Mouse (Mus musculus): ENCODE results near the gene Nme8.

Gene Nme8

DNA sequence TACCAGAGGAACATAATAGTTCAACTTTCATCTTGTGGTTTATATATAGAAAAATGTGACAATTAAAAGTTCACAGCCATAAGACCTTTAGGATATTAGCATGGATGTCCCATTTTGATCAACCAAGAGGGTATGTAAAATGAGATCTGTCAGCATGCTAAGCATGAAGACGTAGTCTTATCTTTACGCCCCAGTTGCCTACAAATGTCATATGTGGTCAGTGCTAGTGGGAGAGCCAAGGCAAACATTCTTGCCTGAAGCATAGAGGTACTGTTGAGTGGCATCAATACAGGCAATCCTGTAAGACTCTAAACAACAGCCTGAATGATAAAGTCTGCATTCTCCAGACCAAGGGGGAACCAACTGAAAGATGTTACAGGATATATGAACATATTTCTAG, 45.2 kb downstream of the Nme8 start:
- in situ Hi-C loops (cut with MboI; ENCODE audit: low pct_unique_long_range_greater_than_20kb in 1 of 2, low sequenced_read_pairs in 2 of 2, unreplicated experiment in 1 of 2): no loop called here

GRCm38 (mm10) chr13:19649824-19650223, 47.8 kb downstream of the Nme8 start:
- in situ Hi-C loops (cut with MboI; ENCODE audit: low pct_unique_long_range_greater_than_20kb in 1 of 2, low sequenced_read_pairs in 2 of 2, unreplicated experiment in 1 of 2): loop anchor here in 1 of 2 experiments (25.0 kb wide), 1 partner anchor 488 kb away; no protein-coding TSS in a partner anchor

DNA sequence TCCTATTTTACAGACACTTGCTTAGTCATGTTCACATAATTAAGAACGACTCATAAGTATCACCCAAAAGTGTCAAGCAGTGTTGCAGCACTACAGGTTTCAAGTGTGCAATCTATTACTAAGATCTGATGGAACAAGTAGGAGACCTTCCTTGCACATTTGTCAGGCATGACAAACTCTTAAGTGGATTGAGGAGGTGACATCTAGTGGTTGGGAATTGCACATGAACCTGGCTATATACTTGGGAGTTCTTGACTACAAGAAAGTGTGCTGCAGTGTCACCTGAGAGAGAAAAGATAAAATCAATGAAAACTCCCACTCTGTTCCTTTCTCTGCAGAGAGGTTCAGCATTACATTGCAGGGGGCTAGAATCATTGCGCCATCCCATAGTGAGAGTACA, 53.4 kb downstream of the Nme8 start:
- in situ Hi-C loops (cut with MboI; ENCODE audit: low pct_unique_long_range_greater_than_20kb in 1 of 2, low sequenced_read_pairs in 2 of 2, unreplicated experiment in 1 of 2): loop anchor here in 1 of 2 experiments (25.0 kb wide), 1 partner anchor 482 kb away; no protein-coding TSS in a partner anchor

DNA sequence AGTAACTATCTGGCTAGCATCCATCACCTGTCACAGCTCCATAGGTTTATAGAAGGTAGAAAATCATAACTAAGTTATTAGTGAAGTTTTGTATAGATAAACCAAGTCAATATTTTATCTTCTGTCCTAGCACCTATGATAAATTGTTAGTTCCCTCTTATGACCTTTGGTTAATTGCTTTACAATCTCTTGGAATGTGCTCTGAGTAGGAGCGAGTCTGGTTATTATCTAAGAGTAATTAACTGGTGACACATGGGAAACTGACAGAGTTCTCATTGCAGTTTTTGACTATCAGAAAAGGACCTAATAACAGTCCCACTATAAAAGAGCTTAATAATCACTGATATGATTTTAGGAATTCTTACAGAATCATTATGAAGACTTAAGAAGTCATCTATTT, 54.1 kb downstream of the Nme8 start:
- in situ Hi-C loops (cut with MboI; ENCODE audit: low pct_unique_long_range_greater_than_20kb in 1 of 2, low sequenced_read_pairs in 2 of 2, unreplicated experiment in 1 of 2): loop anchor here in 1 of 2 experiments (25.0 kb wide), 1 partner anchor 481 kb away; no protein-coding TSS in a partner anchor

GRCm38 (mm10) chr13:19640203-19640851, 57.3 kb downstream of the Nme8 start:
- in situ Hi-C loops (cut with MboI; ENCODE audit: low pct_unique_long_range_greater_than_20kb in 1 of 2, low sequenced_read_pairs in 2 of 2, unreplicated experiment in 1 of 2): loop anchor here in 1 of 2 experiments (25.0 kb wide), 1 partner anchor 478 kb away; no protein-coding TSS in a partner anchor

DNA sequence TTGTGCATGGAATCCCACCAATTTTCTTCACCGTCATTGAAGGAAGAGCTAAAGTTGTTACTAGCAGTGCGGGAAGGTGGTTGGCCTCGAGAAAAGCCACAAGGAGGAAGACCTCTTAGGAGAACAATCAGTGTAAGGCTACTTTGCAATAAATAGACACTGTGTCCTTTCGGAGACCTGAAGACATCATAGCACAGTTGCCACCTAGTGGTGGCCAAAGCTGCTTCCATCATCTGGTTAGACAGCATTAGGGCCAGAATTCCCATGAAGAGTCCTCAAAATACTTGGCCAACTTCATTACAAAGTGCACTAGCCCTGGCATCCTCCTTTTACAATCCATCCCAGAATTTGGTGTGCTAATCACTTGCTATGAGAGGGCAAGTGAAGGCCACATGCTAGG, 61.5 kb downstream of the Nme8 start:
- in situ Hi-C loops (cut with MboI; ENCODE audit: low pct_unique_long_range_greater_than_20kb in 1 of 2, low sequenced_read_pairs in 2 of 2, unreplicated experiment in 1 of 2): loop anchor here (10.0 to 25.0 kb wide), 4 partner anchors 171 to 474 kb away; no protein-coding TSS in a partner anchor

DNA sequence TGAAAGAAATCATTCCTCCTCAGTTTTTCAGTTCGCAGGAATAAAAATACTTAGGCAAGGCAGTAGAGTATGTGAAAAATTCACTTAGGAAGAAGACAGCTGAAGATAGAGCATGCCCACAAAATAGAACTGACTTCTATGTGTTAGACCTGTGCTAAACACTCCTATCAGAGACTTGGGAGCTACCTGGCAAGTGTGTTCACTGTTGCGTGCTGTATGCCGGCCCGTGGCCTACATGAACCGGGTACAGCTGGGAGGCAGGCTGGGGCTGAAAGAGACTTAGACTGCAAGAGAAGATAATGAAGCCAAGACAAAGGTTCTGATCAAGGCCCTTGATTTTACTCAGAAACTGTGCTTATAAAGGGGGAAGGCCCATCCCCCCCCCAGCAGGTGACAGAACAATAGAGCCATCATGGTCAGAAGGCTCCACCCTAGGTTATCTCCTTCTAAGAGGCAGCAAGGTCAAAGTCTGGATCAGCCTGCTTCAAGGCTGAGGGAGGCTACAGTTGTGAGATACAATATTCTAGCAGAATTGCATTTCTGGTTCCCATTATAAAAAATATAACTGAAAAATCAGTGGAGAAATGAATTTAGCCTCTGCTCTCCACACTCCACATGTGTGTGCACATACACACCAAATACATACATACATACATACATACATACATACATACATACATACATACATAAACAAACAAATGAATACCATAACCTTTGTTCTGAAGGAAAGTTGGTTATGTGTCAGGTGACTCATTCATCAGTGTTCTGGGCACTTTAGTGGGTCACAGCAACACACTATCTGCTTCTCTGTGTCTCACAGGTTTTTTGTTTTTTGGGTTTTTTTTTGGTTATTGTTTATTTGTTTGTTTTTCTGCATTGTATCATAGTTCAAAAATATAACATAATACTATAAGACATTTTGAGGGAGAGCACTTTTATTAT, 66.6 kb downstream of the Nme8 start:
- in situ Hi-C loops (cut with MboI; ENCODE audit: low pct_unique_long_range_greater_than_20kb in 1 of 2, low sequenced_read_pairs in 2 of 2, unreplicated experiment in 1 of 2): loop anchor here (10.0 to 25.0 kb wide), 4 partner anchors 166 to 469 kb away; no protein-coding TSS in a partner anchor

GRCm38 (mm10) chr13:19626473-19626872, 71.1 kb downstream of the Nme8 start:
- in situ Hi-C loops (cut with MboI; ENCODE audit: low pct_unique_long_range_greater_than_20kb in 1 of 2, low sequenced_read_pairs in 2 of 2, unreplicated experiment in 1 of 2): loop anchor here (10.0 to 25.0 kb wide), 2 partner anchors 102 to 464 kb away; no protein-coding TSS in a partner anchor

GRCm38 (mm10) chr13:19624632-19625320, 72.8 kb downstream of the Nme8 start:
- in situ Hi-C loops (cut with MboI; ENCODE audit: low pct_unique_long_range_greater_than_20kb in 1 of 2, low sequenced_read_pairs in 2 of 2, unreplicated experiment in 1 of 2): loop anchor here (10.0 to 25.0 kb wide), 2 partner anchors 100 to 462 kb away; no protein-coding TSS in a partner anchor

GRCm38 (mm10) chr13:19623228-19623905, 74.2 kb downstream of the Nme8 start:
- in situ Hi-C loops (cut with MboI; ENCODE audit: low pct_unique_long_range_greater_than_20kb in 1 of 2, low sequenced_read_pairs in 2 of 2, unreplicated experiment in 1 of 2): loop anchor here in 1 of 2 experiments (10.0 kb wide), 1 partner anchor 99 kb away; no protein-coding TSS in a partner anchor

- in situ Hi-C loops (cut with MboI; ENCODE audit: low pct_unique_long_range_greater_than_20kb in 1 of 2, low sequenced_read_pairs in 2 of 2, unreplicated experiment in 1 of 2): loop anchor here in 1 of 2 experiments (10.0 kb wide), 1 partner anchor 98 kb away; no protein-coding TSS in a partner anchor
Measured at GRCm38 (mm10) chr13:19622573-19623227, 74.9 kb downstream of the Nme8 start, which contains the start of gene Sfrp4. Gene Sfrp4, plus strand, starts transcription at chr13:19623104.

- in situ Hi-C loops (cut with MboI; ENCODE audit: low pct_unique_long_range_greater_than_20kb in 1 of 2, low sequenced_read_pairs in 2 of 2, unreplicated experiment in 1 of 2): no loop called here
Measured at GRCm38 (mm10) chr13:19619216-19619927, 78.2 kb downstream of the Nme8 start, which contains the start of gene Epdr1. Gene Epdr1, minus strand, starts transcription at chr13:19619927.

- in situ Hi-C loops (cut with MboI; ENCODE audit: low pct_unique_long_range_greater_than_20kb in 1 of 2, low sequenced_read_pairs in 2 of 2, unreplicated experiment in 1 of 2): no loop called here
Measured at GRCm38 (mm10) chr13:19618841-19619215, 78.8 kb downstream of the Nme8 start.

DNA sequence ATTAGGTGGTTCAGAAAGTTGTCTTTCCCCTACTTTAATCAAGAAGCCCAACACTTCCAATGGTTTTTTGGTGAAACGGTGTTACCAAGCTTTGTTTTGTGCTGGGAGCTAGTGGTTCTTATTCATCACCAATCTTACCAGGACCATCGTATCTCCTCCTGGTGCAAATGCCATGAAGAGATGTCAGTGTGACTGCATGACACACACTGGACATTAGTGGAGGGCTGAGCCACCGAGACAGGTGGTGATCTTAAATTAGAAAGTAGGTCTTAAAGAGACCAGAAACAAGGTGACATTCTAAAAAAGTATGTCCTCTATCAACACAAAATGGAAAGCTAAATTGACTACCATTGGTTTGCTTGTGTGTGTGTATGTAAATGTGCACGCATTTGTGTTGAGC, 79.5 kb downstream of the Nme8 start:
- in situ Hi-C loops (cut with MboI; ENCODE audit: low pct_unique_long_range_greater_than_20kb in 1 of 2, low sequenced_read_pairs in 2 of 2, unreplicated experiment in 1 of 2): no loop called here

DNA sequence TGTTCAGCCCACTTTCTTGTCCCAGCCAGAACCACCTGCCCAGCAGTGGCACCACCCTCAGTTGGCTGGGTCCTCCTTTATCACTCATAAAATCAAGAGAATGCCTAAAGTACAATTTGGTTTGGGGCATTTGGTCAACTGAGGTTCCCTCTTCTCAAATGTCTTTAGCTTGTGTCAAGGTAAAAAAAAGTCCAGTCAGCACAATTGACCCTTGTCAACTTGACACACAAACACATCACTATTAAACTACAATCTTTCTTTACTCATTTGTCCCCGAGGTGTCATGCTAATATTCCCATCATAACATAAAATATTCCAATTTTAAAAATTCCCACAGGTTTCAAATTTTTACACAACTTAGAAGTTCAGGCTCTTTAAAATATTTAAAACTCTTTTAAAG, 83.3 kb downstream of the Nme8 start:
- in situ Hi-C loops (cut with MboI; ENCODE audit: low pct_unique_long_range_greater_than_20kb in 1 of 2, low sequenced_read_pairs in 2 of 2, unreplicated experiment in 1 of 2): no loop called here

DNA sequence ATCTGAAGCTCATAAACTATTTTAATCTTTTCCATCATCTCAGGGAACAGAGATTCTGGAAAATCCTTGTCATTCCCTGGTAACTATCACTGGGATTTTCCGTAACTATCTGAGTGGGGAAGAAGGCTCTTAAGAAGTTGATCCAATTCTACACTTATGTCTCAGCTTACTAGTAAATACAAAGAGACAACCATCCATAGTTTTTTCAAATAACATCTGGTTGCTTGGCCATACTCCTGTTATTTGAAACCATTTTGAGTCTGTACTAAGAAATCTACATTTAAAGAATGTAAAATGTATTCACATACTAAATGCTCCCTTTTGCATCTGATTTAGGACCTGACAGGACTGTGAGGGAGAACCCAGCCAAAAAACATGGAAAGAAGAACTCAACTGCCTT, 84.2 kb downstream of the Nme8 start:
- in situ Hi-C loops (cut with MboI; ENCODE audit: low pct_unique_long_range_greater_than_20kb in 1 of 2, low sequenced_read_pairs in 2 of 2, unreplicated experiment in 1 of 2): no loop called here

GRCm38 (mm10) chr13:19612963-19613362, 84.6 kb downstream of the Nme8 start:
- in situ Hi-C loops (cut with MboI; ENCODE audit: low pct_unique_long_range_greater_than_20kb in 1 of 2, low sequenced_read_pairs in 2 of 2, unreplicated experiment in 1 of 2): no loop called here

Data from mouse embryonic stem cell (cell line).